Comparison of ENCODE assay signal across 8 mouse cellular contexts in the genomic region with DNA sequence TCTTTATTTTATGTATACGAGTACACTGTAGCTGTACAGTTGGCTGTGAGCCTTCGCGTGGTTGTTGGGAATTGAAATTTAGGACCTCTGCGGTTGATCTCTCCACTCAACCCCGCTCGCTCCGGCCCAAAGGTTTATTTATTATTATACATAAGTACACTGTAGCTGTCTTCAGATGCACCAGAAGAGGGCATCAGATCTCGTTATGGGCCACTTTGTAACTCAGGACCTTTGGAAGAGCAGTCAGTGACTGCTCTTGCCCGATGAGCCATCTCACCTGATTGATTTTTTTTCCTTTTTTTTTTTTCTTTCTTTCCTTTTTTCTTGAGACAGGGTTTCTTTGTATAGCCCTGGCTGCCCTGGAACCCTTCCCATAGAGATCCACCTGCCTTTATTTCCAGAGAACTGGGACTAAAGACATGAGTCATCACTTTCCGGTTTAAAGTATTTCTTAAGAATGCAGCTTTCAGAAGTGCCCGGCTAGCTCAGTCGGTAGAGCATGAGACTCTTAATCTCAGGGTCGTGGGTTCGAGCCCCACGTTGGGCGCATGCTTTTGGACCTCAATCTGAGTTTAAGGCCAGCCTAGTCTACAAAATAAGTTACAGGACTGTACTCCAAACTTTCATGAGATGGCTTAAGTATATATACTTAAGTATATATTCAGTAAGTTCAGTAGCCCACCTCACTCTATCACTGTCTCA. TPM values are rescaled to one million over a fixed set of nuclear protein-coding genes. Genes with fewer than 3 reads are reported as not detected.
DNase-seq lines count a peak whose midpoint lies in the region; ATAC-seq and TF ChIP-seq lines count a peak whose summit lies in the region.

No protein-coding gene starts in this region.

- peak overlapping the region; percentile 65 for H3K9ac ChIP-seq in MEL (ENCODE audit: control insufficient read depth, low read depth, low read length, poor library complexity, severe bottlenecking)
- H3K9ac ChIP-seq in hindbrain, postnatal 0 days (replicated peaks; ENCODE audit: low read length), result no peak overlapping the region
- peak overlapping the region; percentile 66 for H3K9ac ChIP-seq in liver, embryonic 13.5 days
- no peak overlapping the region for H3K9ac ChIP-seq in midbrain, embryonic 16.5 days (ENCODE audit: low read depth, low read length)

- no peak overlapping the region for H3K4me3 ChIP-seq in left cerebral cortex, adult 2 months
- peak overlapping the region; percentile 61 to 84 for H3K4me3 ChIP-seq in MEL (ENCODE audit: control insufficient read depth in 1 of 2, insufficient read depth in 1 of 2, low read depth in 2 of 2, low read length in 2 of 2)
- no peak overlapping the region for H3K4me3 ChIP-seq in hindbrain, postnatal 0 days (ENCODE audit: low read length)
- peak overlapping the region; percentile 53 for H3K4me3 ChIP-seq in liver, embryonic 13.5 days (replicated peaks)
- H3K4me3 ChIP-seq in midbrain, embryonic 16.5 days (ENCODE audit: low read depth, low read length), result no peak overlapping the region

- H3K27me3 ChIP-seq in MEL (ENCODE audit: control insufficient read depth in 1 of 2, insufficient read depth in 2 of 2, low read length in 2 of 2), result no peaks in the 10 kb centered on the region
- H3K27me3 ChIP-seq in hindbrain, postnatal 0 days (ENCODE audit: insufficient read depth, low read length), result no peaks in the 10 kb centered on the region
- peaks cover 10% of the 10 kb centered on the region for H3K27me3 ChIP-seq in liver, embryonic 13.5 days
- H3K27me3 ChIP-seq in midbrain, embryonic 16.5 days (ENCODE audit: control insufficient read depth, insufficient read depth, low read depth, low read length), result peaks cover 5% of the 10 kb centered on the region

- TF ChIP-seq RAD21 in MEL (IDR thresholded peaks at IDR 0.05; ENCODE audit: low read depth, low read length), result no peak

- H3K79me2 ChIP-seq in MEL (ENCODE audit: control insufficient read depth, insufficient read depth, low read length, poor library complexity), result no peaks in the 10 kb centered on the region; the same call in 1 of the 2 replicates

- no peak overlapping the region for H3K4me2 ChIP-seq in hindbrain, postnatal 0 days (ENCODE audit: low read depth, low read length)
- peak overlapping the region; percentile 70 for H3K4me2 ChIP-seq in liver, embryonic 13.5 days
- H3K4me2 ChIP-seq in midbrain, embryonic 16.5 days (ENCODE audit: low read length), result no peak overlapping the region

- TF ChIP-seq CTCF in left cerebral cortex, adult 2 months (IDR thresholded peaks at IDR 0.05), result peak; percentile 36
- TF ChIP-seq CTCF in MEL (IDR thresholded peaks at IDR 0.05 in 2 of 3, conservative IDR thresholded peaks at IDR 0.05 in 1 of 3; ENCODE audit: control insufficient read depth in 1 of 3, insufficient read depth in 1 of 3, low read depth in 2 of 3, low read length in 3 of 3, poor library complexity in 1 of 3, severe bottlenecking in 1 of 3), result peak in 1 of 3 experiments; percentile 30; a peak in 1 of 6 replicates
- peak; percentile 29 for TF ChIP-seq CTCF in hindbrain, postnatal 0 days (IDR thresholded peaks at IDR 0.05; ENCODE audit: low read depth)

- H3K36me3 ChIP-seq in MEL (ENCODE audit: control insufficient read depth in 1 of 2, insufficient read depth in 2 of 2, low read length in 2 of 2), result peaks cover 0 to 37% of the 10 kb centered on the region in 2 experiments; a peak in 2 of 4 replicates
- no peaks in the 10 kb centered on the region for H3K36me3 ChIP-seq in hindbrain, postnatal 0 days (ENCODE audit: insufficient read depth, low read length)
- no peaks in the 10 kb centered on the region for H3K36me3 ChIP-seq in liver, embryonic 13.5 days
- H3K36me3 ChIP-seq in midbrain, embryonic 16.5 days (ENCODE audit: control insufficient read depth, insufficient read depth, low read length), result no peaks in the 10 kb centered on the region

- no peak overlapping the region for H3K27ac ChIP-seq in left cerebral cortex, adult 2 months
- H3K27ac ChIP-seq in MEL (ENCODE audit: control insufficient read depth, low read depth, low read length), result peak overlapping the region; percentile 48
- no peak overlapping the region for H3K27ac ChIP-seq in hindbrain, postnatal 0 days
- H3K27ac ChIP-seq in liver, embryonic 13.5 days, result peak overlapping the region; percentile 98
- H3K27ac ChIP-seq in midbrain, embryonic 16.5 days (ENCODE audit: low read length), result no peak overlapping the region

- TF ChIP-seq EP300 in MEL (IDR thresholded peaks at IDR 0.05; ENCODE audit: low read depth in 1 of 2, low read length in 2 of 2), result no peak

- peak; percentile 48 to 50 for DNase-seq in left cerebral cortex, adult 2 months (ENCODE audit: extremely low spot score in 1 of 2, low spot score in 2 of 2)
- no peak for DNase-seq in left cerebral cortex, adult 11 months (ENCODE audit: low spot score)
- DNase-seq in MEL (ENCODE audit: low read depth, low spot score), result peak; percentile 96
- peak; percentile 86 for DNase-seq in embryo, embryonic 10.5 days (ENCODE audit: low spot score)
- DNase-seq in hindbrain, postnatal 0 days (ENCODE audit: low spot score), result peak; percentile 15
- peak; percentile 76 for DNase-seq in liver, embryonic 13.5 days
- peak; percentile 83 for DNase-seq in yolk sac, embryonic 10.5 days (ENCODE audit: low spot score)

- H3K9me3 ChIP-seq in MEL (replicated peaks; ENCODE audit: insufficient read depth, low read length), result no peaks in the 10 kb centered on the region
- H3K9me3 ChIP-seq in hindbrain, postnatal 0 days (ENCODE audit: low read length), result no peaks in the 10 kb centered on the region
- no peaks in the 10 kb centered on the region for H3K9me3 ChIP-seq in liver, embryonic 13.5 days (replicated peaks)
- H3K9me3 ChIP-seq in midbrain, embryonic 16.5 days (replicated peaks; ENCODE audit: control insufficient read depth, low read length, poor library complexity, severe bottlenecking), result no peaks in the 10 kb centered on the region

- 11% methylated on average over 16 of the region's 16 CpGs for WGBS in hindbrain, postnatal 0 days
- 5% methylated on average over 16 of the region's 16 CpGs for WGBS in liver, embryonic 13.5 days (ENCODE audit: insufficient replicate concordance)
- 8% methylated on average over 16 of the region's 16 CpGs for WGBS in midbrain, embryonic 16.5 days

- no peak for TF ChIP-seq POLR2A in MEL (IDR thresholded peaks at IDR 0.05; ENCODE audit: control insufficient read depth in 1 of 2, insufficient read depth in 1 of 2, low read depth in 1 of 2, low read length in 2 of 2, poor library complexity in 1 of 2)

- intact Hi-C loops in left cerebral cortex, adult 2 months (cut with DNase I), result no loop called here

- peaks cover 10 to 36% of the 10 kb centered on the region in 2 experiments for H3K4me1 ChIP-seq in MEL (ENCODE audit: control insufficient read depth in 1 of 2, insufficient read depth in 2 of 2, low read length in 2 of 2)
- H3K4me1 ChIP-seq in hindbrain, postnatal 0 days (ENCODE audit: insufficient read depth, low read length), result no peaks in the 10 kb centered on the region
- peaks cover 49% of the 10 kb centered on the region for H3K4me1 ChIP-seq in liver, embryonic 13.5 days (replicated peaks)
- H3K4me1 ChIP-seq in midbrain, embryonic 16.5 days (ENCODE audit: control insufficient read depth, insufficient read depth, low read length), result no peaks in the 10 kb centered on the region

- 0 out of 2 replicates have a peak, but pooled peaks have one; percentile 38 for ATAC-seq in hindbrain, postnatal 0 days
- peak; percentile 70 for ATAC-seq in liver, embryonic 13.5 days (ENCODE audit: low read depth)
- no peak for ATAC-seq in midbrain, embryonic 16.5 days

TF ChIP-seq in MEL, 35 proteins besides CTCF, POLR2A, EP300 and RAD21:
- peak; percentile 19; the same call in 1 of the 2 replicates for TF ChIP-seq TAL1 (IDR thresholded peaks at IDR 0.05; ENCODE audit: low read length)
- TF ChIP-seq POLR2AphosphoS5 (IDR thresholded peaks at IDR 0.05; ENCODE audit: borderline replicate concordance, low read depth, low read length), result no peak
- no peak for TF ChIP-seq UBTF (IDR thresholded peaks at IDR 0.05; ENCODE audit: borderline replicate concordance, insufficient read depth, low read depth, low read length)
- no peak for TF ChIP-seq SMC3 (IDR thresholded peaks at IDR 0.05; ENCODE audit: low read depth, low read length)
- TF ChIP-seq USF2 (IDR thresholded peaks at IDR 0.05; ENCODE audit: borderline replicate concordance in 1 of 2, insufficient read depth in 1 of 2, low read depth in 1 of 2, low read length in 2 of 2), result no peak
- peak; percentile 19; the same call in 1 of the 2 replicates for TF ChIP-seq GATA1 (IDR thresholded peaks at IDR 0.05; ENCODE audit: low read depth, low read length)

RNA-seq across cellular contexts. Expression of a gene that starts 24.2 kb away (rescaled TPM):
- total RNA-seq in left cerebral cortex, adult 2 months (2021), result not detected
- not detected in 2 replicates for total RNA-seq in MEL (2012; rRNA removed)
- polyA plus RNA-seq in MEL (2012; ENCODE audit: insufficient read depth in 1 of 2, insufficient read length in 2 of 2, low read depth in 1 of 2, low replicate concordance in 2 of 2, missing spikeins in 1 of 2), result under 1 TPM in 1 of 2 experiments, not detected in 1; 0.17 TPM
- not detected in 2 replicates for total RNA-seq in hindbrain, postnatal 0 days (2014; rRNA removed)
- polyA plus RNA-seq in hindbrain, postnatal 0 days (2015; fragmentation: Nextera tagmentation; extraction: Ambion mirVana), result not detected in 2 replicates
- not detected in 2 replicates for polyA plus RNA-seq in liver, embryonic 13.5 days (2015; fragmentation: Nextera tagmentation; extraction: Ambion mirVana)
- not detected in 2 replicates for polyA plus RNA-seq in midbrain, embryonic 16.5 days (2015; fragmentation: Nextera tagmentation; extraction: Ambion mirVana)

Comparison
In these comparisons a context has a peak if more than half of its experiments do, and no peak if none do; other contexts are left out.
1. H3K27ac ChIP-seq: peak in MEL (single experiment) and liver, embryonic 13.5 days (single experiment); none in left cerebral cortex, adult 2 months (single experiment), hindbrain, postnatal 0 days (single experiment) and midbrain, embryonic 16.5 days (single experiment).
2. H3K4me3 ChIP-seq: peak in MEL (2 of 2) and liver, embryonic 13.5 days (single experiment); none in left cerebral cortex, adult 2 months (single experiment), hindbrain, postnatal 0 days (single experiment) and midbrain, embryonic 16.5 days (single experiment).
3. H3K9ac ChIP-seq: peak in MEL (single experiment) and liver, embryonic 13.5 days (single experiment); none in hindbrain, postnatal 0 days (single experiment) and midbrain, embryonic 16.5 days (single experiment).